Mouse (Mus musculus) MEL (cell line): ENCODE measurements around the gene Hoxa1.

Experiments used
- BHLHE40 ChIP-seq: IDR thresholded peaks from 2 replicates; pipeline ENCODE4 v1.6.1; 2012; ENCODE audit warnings: low read depth, mild to moderate bottlenecking, inconsistent platforms, low read length, improper control_type of control experiment, borderline replicate concordance
- CHD1 ChIP-seq: IDR thresholded peaks from 2 replicates; pipeline ENCODE4 v1.6.1; 2012; ENCODE audit warnings: low read depth, mild to moderate bottlenecking, inconsistent platforms, low read length, improper control_type of control experiment
- CTCF ChIP-seq, 3 experiments: IDR thresholded peaks in 2 of 3; conservative IDR thresholded peaks in 1 of 3; 2 replicates each; pipeline ENCODE4 v1.5.1; 2011 to 2012; ENCODE audit warnings: low read length in 3 of 3, low read depth in 2 of 3, mild to moderate bottlenecking in 2 of 3, improper control_type of control experiment in 1 of 3, inconsistent platforms in 1 of 3, mixed read lengths in 1 of 3, moderate library complexity in 1 of 3; ENCODE audit not compliant: control insufficient read depth in 1 of 3, insufficient read depth in 1 of 3, poor library complexity in 1 of 3, severe bottlenecking in 1 of 3
- EP300 ChIP-seq, 2 experiments: IDR thresholded peaks; 2 replicates each; pipeline ENCODE4 v1.6.1; 2011; ENCODE audit warnings: improper control_type of control experiment in 2 of 2, low read length in 2 of 2, low read depth in 1 of 2, mild to moderate bottlenecking in 1 of 2
- GABPA ChIP-seq: IDR thresholded peaks from 2 replicates; pipeline ENCODE4 v1.6.1; 2012; ENCODE audit warnings: low read depth, mild to moderate bottlenecking, inconsistent platforms, low read length, improper control_type of control experiment, moderate library complexity
- JUND ChIP-seq: IDR thresholded peaks from 2 replicates; pipeline ENCODE4 v1.6.1; 2011; ENCODE audit warnings: low read depth, mild to moderate bottlenecking, improper control_type of control experiment, low read length
- MAFK ChIP-seq: IDR thresholded peaks from 2 replicates; pipeline ENCODE4 v1.6.1; 2011; ENCODE audit warnings: low read depth, mild to moderate bottlenecking, low read length, improper control_type of control experiment, borderline replicate concordance
- MEF2A ChIP-seq: IDR thresholded peaks from 2 replicates; pipeline ENCODE4 v1.6.1; 2014; ENCODE audit warnings: low read depth, mild to moderate bottlenecking, inconsistent platforms, low read length, improper control_type of control experiment; ENCODE audit not compliant: poor library complexity, insufficient replicate concordance, severe bottlenecking; ENCODE audit errors: extremely low read depth
- NRF1 ChIP-seq: IDR thresholded peaks from 2 replicates; pipeline ENCODE4 v1.6.1; 2014; ENCODE audit warnings: low read depth, mild to moderate bottlenecking, inconsistent platforms, low read length, improper control_type of control experiment, moderate library complexity; ENCODE audit not compliant: poor library complexity, insufficient read depth, severe bottlenecking
- POLR2A ChIP-seq, 2 experiments: IDR thresholded peaks; 2 replicates each; pipeline ENCODE4 v1.6.1; 2011 to 2012; ENCODE audit warnings: low read length in 2 of 2, mild to moderate bottlenecking in 2 of 2, control low read depth in 1 of 2, improper control_type of control experiment in 1 of 2, low read depth in 1 of 2, moderate library complexity in 1 of 2; ENCODE audit not compliant: control insufficient read depth in 1 of 2, insufficient read depth in 1 of 2, poor library complexity in 1 of 2
- POLR2AphosphoS2 ChIP-seq: IDR thresholded peaks from 2 replicates; pipeline ENCODE4 v1.6.1; 2011; ENCODE audit warnings: low read length, improper control_type of control experiment
- UBTF ChIP-seq: IDR thresholded peaks from 2 replicates; pipeline ENCODE4 v1.6.1; 2012; ENCODE audit warnings: low read depth, mild to moderate bottlenecking, inconsistent platforms, low read length, improper control_type of control experiment, moderate library complexity, borderline replicate concordance; ENCODE audit not compliant: insufficient read depth
- ZC3H11A ChIP-seq: IDR thresholded peaks from 2 replicates; pipeline ENCODE4 v1.6.1; 2012; ENCODE audit warnings: low read depth, mild to moderate bottlenecking, inconsistent platforms, low read length, improper control_type of control experiment
- ZMIZ1 ChIP-seq: IDR thresholded peaks from 2 replicates; pipeline ENCODE4 v1.6.1; 2012; ENCODE audit warnings: low read depth, mild to moderate bottlenecking, inconsistent platforms, low read length, improper control_type of control experiment, moderate library complexity

DNA sequence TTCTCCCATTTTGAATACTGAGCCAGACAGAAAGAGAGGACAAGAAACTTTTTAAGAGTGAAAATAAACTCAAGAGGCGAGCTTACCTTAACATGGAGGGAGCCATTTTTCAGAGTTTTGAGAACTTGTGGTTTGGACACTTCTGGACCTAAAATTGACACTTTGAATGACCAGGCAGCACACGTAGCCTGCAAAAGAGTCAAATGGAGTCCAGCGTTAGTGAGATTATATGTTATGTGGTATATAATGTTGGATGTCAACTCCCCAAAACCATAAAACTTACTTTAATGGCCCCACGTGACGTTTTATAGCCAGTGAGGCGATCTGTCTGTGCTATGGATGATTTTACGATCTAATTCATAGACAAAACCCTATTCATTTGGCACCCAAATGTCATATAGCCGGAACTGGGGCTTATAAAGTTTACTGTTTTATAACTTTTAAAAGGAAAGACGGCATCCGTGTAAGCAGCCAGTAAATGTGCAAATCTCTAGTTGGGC, 42.7 kb upstream of the Hoxa1 start:
- TF ChIP-seq ZMIZ1 = no peak
- TF ChIP-seq POLR2AphosphoS2 = no peak
- no peak for TF ChIP-seq CTCF (IDR thresholded peaks at IDR 0.05 in 2 of 3, conservative IDR thresholded peaks at IDR 0.05 in 1 of 3; ENCODE audit: control insufficient read depth in 1 of 3, insufficient read depth in 1 of 3, low read depth in 2 of 3, low read length in 3 of 3, poor library complexity in 1 of 3, severe bottlenecking in 1 of 3)
- no peak for TF ChIP-seq NRF1
- no peak for TF ChIP-seq MAFK
- TF ChIP-seq EP300 (IDR thresholded peaks at IDR 0.05; ENCODE audit: low read depth in 1 of 2, low read length in 2 of 2) = no peak
- TF ChIP-seq MEF2A = no peak
- no peak for TF ChIP-seq POLR2A (IDR thresholded peaks at IDR 0.05; ENCODE audit: control insufficient read depth in 1 of 2, insufficient read depth in 1 of 2, low read depth in 1 of 2, low read length in 2 of 2, poor library complexity in 1 of 2)
- no peak for TF ChIP-seq UBTF
- no peak for TF ChIP-seq GABPA
- TF ChIP-seq ZC3H11A = no peak
- no peak for TF ChIP-seq CHD1
- no peak for TF ChIP-seq BHLHE40
- TF ChIP-seq JUND = no peak
